Mouse (Mus musculus) left cerebral cortex, adult 9 months (tissue): Measurements from ENCODE around the gene Phldb3.
A peak's percentile ranks its signal among the peaks of the same experiment; 100 is the strongest.

ENCODE experiments used
- DNase-seq, 2 experiments: peaks; one replicate each; pipeline ENCODE4 v3.0.0; 2022; ENCODE audit warnings: low spot score in 2 of 2

Gene Phldb3

GRCm38 (mm10) chr7:24630116-24630880 is 19.7 kb downstream of the Phldb3 start:
- no peak for DNase-seq

GRCm38 (mm10) chr7:24636264-24636663 is 25.7 kb downstream of the Phldb3 start, which contains the start of gene Lypd3:
TSS of gene Lypd3 (plus strand) at chr7:24636550.
- no peak for DNase-seq

GRCm38 (mm10) chr7:24637046-24637445 is 26.5 kb downstream of the Phldb3 start:
- no peak for DNase-seq

- no peak for DNase-seq
Observed at GRCm38 (mm10) chr7:24638026-24638856, 27.7 kb downstream of the Phldb3 start.

- DNase-seq = no peak
Observed at GRCm38 (mm10) chr7:24640450-24640849, 29.9 kb downstream of the Phldb3 start.

GRCm38 (mm10) chr7:24642491-24642890 is 31.9 kb downstream of the Phldb3 start:
- DNase-seq = peak in 1 of 2 experiments; percentile 35

- no peak for DNase-seq
Observed at GRCm38 (mm10) chr7:24644492-24644891, 33.9 kb downstream of the Phldb3 start.

- DNase-seq = no peak
Observed at GRCm38 (mm10) chr7:24644996-24645395, 34.4 kb downstream of the Phldb3 start.

GRCm38 (mm10) chr7:24646486-24646885 is 35.9 kb downstream of the Phldb3 start:
- no peak for DNase-seq

GRCm38 (mm10) chr7:24653681-24654080 is 43.1 kb downstream of the Phldb3 start:
- DNase-seq = peak in 1 of 2 experiments; percentile 47

- peak in 1 of 2 experiments; percentile 15 for DNase-seq
Observed at GRCm38 (mm10) chr7:24659737-24660357, 49.3 kb downstream of the Phldb3 start.

GRCm38 (mm10) chr7:24661118-24661904 is 50.7 kb downstream of the Phldb3 start:
- no peak for DNase-seq

- DNase-seq = peak in 1 of 2 experiments; percentile 73
Observed at GRCm38 (mm10) chr7:24662575-24662974, 52.0 kb downstream of the Phldb3 start.

- no peak for DNase-seq
Observed at GRCm38 (mm10) chr7:24664301-24664700, 53.7 kb downstream of the Phldb3 start.

GRCm38 (mm10) chr7:24664959-24665358 is 54.4 kb downstream of the Phldb3 start:
- no peak for DNase-seq

- no peak for DNase-seq
Observed at GRCm38 (mm10) chr7:24671944-24672439, 61.4 kb downstream of the Phldb3 start.

- no peak for DNase-seq
Observed at GRCm38 (mm10) chr7:24676575-24676974, 66.0 kb downstream of the Phldb3 start, which contains the start of gene Tex101. TSS of gene Tex101 (minus strand) at chr7:24676675.
